Mouse (Mus musculus) retina, postnatal 7 days (tissue): ENCODE measurements around the gene Nexn.
A peak's percentile ranks its signal among the peaks of the same experiment; 100 is the strongest.

ENCODE experiments used
- DNase-seq: peaks from one replicate; pipeline ENCODE4 v3.0.0-alpha.2; 2012; ENCODE audit warnings: low read depth, low spot score

Nexn gene

GRCm38 (mm10) chr3:152278431-152278830 is 12.3 kb upstream of the Nexn start:
- DNase-seq, result no peak

- DNase-seq, result no peak
Measured at GRCm38 (mm10) chr3:152277912-152278311, 11.8 kb upstream of the Nexn start.

GRCm38 (mm10) chr3:152276935-152277334 is 10.8 kb upstream of the Nexn start:
- no peak for DNase-seq

GRCm38 (mm10) chr3:152275008-152275407 is 8.9 kb upstream of the Nexn start:
- DNase-seq, result no peak

DNA sequence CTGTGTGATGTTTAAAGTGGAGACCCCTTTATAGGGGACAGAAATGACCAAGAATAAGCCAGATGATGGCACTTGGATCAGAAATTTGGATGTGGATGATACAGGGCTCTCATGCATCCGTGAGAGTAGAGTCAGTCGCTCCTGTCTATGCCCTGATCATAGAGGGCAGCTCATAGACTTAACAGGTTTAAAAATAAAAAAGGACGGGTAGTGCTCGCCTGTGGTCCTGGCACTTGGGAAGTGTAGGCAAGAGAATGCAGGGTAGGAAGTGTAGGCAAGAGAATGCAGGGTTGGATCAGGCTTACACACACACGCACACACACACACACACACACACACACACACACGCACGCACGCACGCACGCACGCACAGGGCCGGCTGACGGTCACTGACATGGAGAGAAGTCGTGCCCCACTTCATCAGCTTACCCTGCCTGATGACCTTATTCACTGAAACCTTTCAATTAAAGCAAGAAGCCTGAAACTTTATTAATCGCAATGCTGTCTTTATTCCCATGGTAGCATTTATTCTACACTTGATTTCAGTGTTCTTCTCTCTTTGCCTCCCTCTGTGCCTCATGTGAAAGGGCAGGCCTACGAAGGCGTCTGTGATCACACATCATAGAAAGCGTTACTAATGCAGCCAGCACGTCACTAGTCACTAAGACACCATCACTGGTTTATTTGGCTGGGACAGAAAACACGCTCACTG is 7.0 kb upstream of the Nexn start:
- DNase-seq, result no peak

DNA sequence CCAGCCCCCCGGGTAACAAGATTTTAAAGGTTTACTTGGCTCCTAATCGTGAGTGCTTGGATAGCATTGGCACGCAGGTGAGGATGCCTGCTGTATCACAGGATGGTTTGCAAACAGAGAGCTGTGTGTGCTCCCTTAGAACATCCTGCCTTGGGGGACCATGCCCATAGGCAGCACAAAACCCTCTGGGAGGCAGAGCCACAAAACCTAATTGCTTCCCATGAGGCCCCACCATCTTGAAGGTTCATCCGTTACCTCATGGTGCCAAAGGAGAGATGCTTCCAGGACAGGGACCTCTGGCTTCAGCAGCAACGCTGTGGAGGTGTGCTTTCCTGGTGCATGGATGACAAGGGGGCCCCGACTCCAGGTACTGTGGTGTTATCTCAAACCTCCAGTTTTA is 5.7 kb upstream of the Nexn start:
- no peak for DNase-seq

GRCm38 (mm10) chr3:152271071-152271710 is 5.0 kb upstream of the Nexn start:
- no peak for DNase-seq

DNA sequence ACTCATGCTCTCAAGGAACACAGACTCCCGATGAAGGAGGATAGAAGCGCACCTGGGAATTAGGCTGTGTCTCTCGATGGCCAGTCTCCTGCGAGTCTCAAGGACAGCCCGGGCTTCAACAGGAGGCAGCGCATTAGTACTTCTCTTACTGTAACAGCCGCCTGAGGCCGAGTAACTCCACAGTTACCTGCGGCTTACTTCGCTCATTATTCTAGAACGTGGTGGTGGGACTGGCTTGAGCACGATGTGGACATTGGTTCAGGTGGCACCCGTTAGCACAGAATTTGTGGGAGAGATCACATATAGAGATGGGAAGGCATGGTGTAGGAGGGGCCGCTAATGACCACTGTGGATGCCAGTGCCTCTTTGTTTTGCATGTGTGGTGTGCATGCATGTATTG is 1.9 kb upstream of the Nexn start:
- no peak for DNase-seq

DNA sequence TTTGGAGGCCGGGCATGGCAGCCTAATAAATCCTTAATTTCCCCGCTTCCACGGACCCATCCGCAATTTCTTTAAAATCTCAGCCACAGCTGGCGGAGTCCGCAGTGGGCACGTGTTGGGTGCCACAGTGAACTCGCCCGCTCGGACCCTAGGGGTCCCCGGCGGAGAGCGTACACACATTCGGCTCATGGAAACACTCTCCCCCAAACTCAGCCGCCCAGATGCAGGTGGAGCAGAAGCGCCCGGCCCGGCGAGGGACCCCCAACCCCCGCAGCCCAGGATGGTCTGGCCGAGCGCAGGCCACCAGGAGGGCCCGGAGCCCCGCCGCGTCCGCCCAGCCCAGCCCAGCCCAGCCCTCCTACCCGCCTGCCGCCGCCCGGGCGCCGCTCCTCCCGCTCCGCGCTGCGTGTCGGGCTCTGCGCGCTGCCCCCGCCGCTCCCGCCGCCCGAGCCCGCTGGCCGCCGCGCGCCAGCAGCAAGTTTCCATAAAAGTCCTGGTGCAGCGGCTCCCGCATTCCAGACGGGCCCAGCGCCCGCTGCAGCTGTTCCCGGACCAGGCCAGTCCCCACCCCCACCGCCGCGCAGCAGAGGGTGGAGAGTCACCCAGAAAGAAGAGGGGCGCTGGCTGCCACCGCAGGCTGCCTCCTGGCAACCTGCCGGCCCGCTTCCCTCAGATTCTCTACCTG is 657 bp downstream of the Nexn start:
- DNase-seq, result peak; percentile 34

DNA sequence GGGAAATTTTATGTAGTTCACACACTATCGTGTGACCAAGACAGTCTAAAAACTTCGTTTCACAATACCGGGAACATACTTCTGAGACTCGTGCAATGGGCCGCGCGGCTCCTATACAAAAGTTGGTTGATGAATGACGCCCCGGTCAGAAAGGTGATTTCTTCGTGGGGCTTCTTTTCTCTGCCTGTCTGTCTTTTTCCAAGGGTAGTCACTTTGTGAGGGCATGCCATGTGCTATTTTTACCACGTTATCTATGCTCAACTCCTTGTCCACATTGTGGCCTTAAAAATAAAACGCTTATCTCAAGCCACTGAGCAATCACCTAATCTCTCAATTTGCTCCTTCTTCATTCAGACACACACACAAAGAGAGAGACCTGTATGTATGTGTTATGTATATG is 1.3 kb downstream of the Nexn start:
- DNase-seq, result no peak

GRCm38 (mm10) chr3:152264374-152264773 is 1.8 kb downstream of the Nexn start:
- no peak for DNase-seq

DNA sequence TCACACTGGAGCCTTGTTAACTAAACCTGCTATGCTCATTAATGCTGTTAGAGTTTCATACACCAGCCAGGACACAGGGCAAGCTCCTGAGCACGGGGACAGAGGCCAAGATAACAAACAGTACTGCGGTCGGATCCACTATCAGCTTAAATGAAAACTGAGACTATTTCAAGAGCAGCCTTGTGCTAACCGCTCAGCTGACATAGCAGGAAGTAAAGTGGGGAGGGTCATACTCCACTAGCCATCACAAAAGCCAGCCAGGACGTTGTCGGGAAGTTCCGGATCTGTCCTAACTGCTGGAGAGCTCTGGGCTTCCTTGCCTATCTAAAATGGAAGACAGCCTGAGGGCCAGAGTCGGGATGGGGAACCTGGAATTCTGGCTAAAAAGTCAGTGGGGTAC is 4.2 kb downstream of the Nexn start:
- no peak for DNase-seq

DNA sequence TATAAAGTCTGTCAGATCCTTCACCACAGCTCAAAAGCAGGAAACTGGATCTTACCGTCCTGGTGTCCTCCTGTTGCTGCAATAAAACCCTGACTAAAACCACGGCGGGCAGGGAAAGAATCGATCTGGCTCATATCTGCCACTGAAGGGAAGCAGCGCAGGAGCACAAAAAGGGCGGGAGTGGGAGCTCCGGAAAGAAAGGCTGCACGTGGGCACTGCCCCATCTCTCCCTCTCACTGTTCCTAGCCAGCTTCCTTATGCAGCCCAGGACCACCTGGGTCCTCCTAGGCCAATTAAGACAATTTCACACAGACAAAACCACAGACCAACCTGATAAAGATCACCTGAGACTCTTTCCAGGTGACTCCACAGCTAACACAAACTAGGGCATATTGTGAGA is 4.7 kb downstream of the Nexn start:
- no peak for DNase-seq

DNA sequence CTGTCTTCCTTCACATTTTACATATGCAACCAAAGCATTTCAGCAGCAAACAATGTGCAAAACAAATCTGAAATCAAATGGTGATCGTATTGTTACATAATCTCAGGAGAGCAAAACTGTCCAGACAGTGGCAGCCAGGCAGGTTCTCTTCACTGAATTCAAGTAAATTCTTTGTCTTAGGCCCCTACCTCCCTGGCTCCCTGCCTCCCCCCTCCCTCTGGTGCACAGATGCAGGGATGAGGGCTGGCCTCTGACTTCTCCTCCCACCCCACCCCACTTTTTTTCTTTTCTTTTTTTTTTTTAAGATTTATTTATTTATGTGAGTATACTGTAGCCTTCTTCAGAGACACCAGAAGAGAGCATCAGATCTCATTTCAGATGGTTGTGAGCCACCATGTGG is 5.8 kb downstream of the Nexn start:
- no peak for DNase-seq

- peak; percentile 70 for DNase-seq
Measured at GRCm38 (mm10) chr3:152259409-152259808, 6.7 kb downstream of the Nexn start.

- no peak for DNase-seq
Measured at GRCm38 (mm10) chr3:152257528-152257927, 8.6 kb downstream of the Nexn start.

DNA sequence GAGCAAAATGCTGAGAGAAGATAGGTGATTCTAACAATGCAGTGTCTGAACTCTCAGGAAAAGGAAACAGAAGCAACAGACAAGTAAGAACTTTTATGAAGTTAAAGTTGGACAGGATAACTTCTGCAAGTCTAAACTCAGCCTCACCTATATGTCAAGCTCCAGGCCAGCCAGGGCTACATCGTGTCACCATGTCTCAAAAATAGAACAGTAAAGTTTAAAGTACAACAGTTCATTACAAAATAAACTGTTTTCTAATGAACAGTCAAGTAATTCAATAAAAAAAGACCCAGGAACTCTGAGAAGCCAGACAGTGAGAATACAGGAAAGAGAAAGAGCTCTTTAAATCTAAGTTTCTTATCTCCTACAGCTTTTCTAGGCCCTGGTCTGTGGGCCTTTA is 15.7 kb downstream of the Nexn start:
- no peak for DNase-seq

GRCm38 (mm10) chr3:152247708-152248107 is 18.4 kb downstream of the Nexn start:
- DNase-seq, result no peak

DNA sequence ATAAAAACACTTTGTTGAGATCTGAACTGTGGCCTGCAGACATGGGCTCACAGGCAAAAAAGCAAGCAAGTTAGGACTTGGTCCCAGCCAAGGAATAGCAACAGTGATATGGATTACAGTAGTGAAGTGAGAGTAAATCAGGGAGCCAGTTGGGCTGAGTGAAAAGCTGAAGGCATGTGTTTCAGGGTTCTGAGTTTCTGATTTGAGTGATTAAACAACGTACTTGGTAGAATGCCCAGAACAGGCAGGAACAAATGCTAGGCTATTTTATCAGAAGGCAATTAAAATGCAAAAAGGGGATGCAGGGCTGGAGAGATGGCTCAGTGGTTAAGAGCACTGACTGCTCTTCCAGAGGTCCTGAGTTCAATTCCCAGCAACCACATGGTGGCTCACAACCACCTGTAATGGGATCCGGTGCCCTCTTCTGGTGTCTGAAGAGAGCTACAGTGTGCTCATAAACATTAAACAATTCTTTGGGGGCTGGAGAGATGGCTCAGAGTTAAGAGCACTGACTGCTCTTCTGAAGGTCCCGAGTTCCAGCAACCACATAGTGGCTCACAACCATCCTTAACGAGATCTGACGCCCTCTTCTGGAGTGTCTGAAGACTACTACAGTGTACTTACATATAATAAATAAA is 20.8 kb downstream of the Nexn start:
- DNase-seq, result no peak

- no peak for DNase-seq
Measured at GRCm38 (mm10) chr3:152243304-152243703, 22.8 kb downstream of the Nexn start.

DNA sequence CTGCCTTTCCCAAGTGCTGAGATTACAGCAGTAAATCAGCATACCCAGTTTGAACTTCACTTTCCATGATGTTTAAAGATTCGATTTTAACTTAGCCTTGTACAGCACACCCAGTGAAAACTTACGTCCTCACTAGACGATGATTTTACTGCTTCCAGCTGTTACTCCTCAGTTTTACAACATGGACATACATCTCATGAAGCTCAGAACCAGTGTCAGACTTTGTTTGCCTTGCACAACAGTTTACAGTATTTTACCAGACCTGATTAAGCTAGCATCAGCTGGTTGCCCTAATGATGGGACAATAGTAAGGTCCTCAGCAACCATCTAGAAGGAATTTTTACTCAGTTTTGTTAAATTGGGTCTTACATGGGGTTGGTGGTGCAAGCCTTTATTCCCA is 25.1 kb downstream of the Nexn start:
- DNase-seq, result no peak

DNA sequence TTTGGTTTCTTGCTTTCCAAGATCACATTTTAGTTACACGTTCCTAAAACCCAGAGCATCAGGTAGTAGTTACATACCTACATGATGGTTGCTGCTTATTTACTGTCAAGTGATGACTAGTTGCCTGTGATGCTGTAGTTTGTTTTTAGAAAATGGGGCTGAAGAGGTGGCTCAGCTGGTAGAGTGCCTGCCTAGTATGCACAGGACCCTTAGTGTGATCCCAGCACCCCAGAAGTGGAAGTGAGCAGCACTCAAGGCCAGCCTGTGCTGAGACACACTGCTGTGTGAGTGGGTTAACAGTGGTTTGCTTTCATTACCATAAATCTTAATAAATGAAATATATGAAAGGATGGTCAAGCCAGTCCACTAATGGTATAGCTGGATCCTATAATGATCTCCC is 26.6 kb downstream of the Nexn start:
- no peak for DNase-seq

- no peak for DNase-seq
Measured at GRCm38 (mm10) chr3:152238836-152239235, 27.3 kb downstream of the Nexn start.
